Mouse (Mus musculus) ES-E14 (cell line): ENCODE results near the gene Nfic. TPM values are rescaled to one million over a fixed set of nuclear protein-coding genes. Genes with fewer than 3 reads are reported as not detected.
A peak's percentile ranks its signal among the peaks of the same experiment; 100 is the strongest.

Experiments used
- DNase-seq: peaks from one replicate; pipeline ENCODE4 v3.0.0-alpha.2; 2013; ENCODE audit warnings: low read depth, low spot score
- H3K27ac ChIP-seq: 2 replicates; pipeline ENCODE4 v1.5.1; 2012; ENCODE audit warnings: low read depth, mild to moderate bottlenecking, low read length, moderate library complexity, mixed read lengths; ENCODE audit not compliant: poor library complexity, insufficient read depth, severe bottlenecking
- H3K36me3 ChIP-seq: 2 replicates; pipeline ENCODE4 v1.6.1; 2012; ENCODE audit warnings: mild to moderate bottlenecking, low read length, moderate library complexity, mixed read lengths; ENCODE audit not compliant: control insufficient read depth, poor library complexity, insufficient read depth, severe bottlenecking
- H3K4me1 ChIP-seq, 2 experiments: fragments of 150-350 bp in 1 of 2; sonication (generic) in 1 of 2; 2 replicates each; pipeline ENCODE4 v1.6.1; 2012; ENCODE audit warnings: low read length in 2 of 2, mild to moderate bottlenecking in 1 of 2, mixed read lengths in 1 of 2; ENCODE audit not compliant: control insufficient read depth in 2 of 2, insufficient read depth in 2 of 2, poor library complexity in 1 of 2
- H3K4me3 ChIP-seq, 2 experiments: fragments of 150-350 bp in 1 of 2; sonication (generic) in 1 of 2; 2 replicates each; pipeline ENCODE4 v1.5.1; 2012; ENCODE audit warnings: low read length in 2 of 2, low read depth in 1 of 2, mild to moderate bottlenecking in 1 of 2, mixed read lengths in 1 of 2; ENCODE audit not compliant: insufficient read depth in 1 of 2, poor library complexity in 1 of 2, severe bottlenecking in 1 of 2
- H3K9ac ChIP-seq: 2 replicates; pipeline ENCODE4 v1.6.1; 2012; ENCODE audit warnings: low read depth, mild to moderate bottlenecking, low read length, mixed read lengths; ENCODE audit not compliant: poor library complexity, insufficient read depth, severe bottlenecking
- H3K9me3 ChIP-seq: fragments of 150-350 bp; sonication (generic); 2 replicates; pipeline ENCODE4 v1.6.1; 2012; ENCODE audit warnings: low read depth, mild to moderate bottlenecking, low read length; ENCODE audit not compliant: control insufficient read depth, insufficient read depth
- CHD2 ChIP-seq: IDR thresholded peaks from 2 replicates; pipeline ENCODE4 v1.6.1; 2014; ENCODE audit warnings: mild to moderate bottlenecking, low read depth, low read length, inconsistent platforms
- HCFC1 ChIP-seq: IDR thresholded peaks from 2 replicates; pipeline ENCODE4 v1.6.1; 2012; ENCODE audit warnings: low read length, inconsistent platforms, borderline replicate concordance; ENCODE audit not compliant: insufficient read depth
- MAFK ChIP-seq: IDR thresholded peaks from 2 replicates; pipeline ENCODE4 v1.6.1; 2014; ENCODE audit warnings: mild to moderate bottlenecking, low read depth, low read length, inconsistent platforms; ENCODE audit not compliant: insufficient read depth
- ZC3H11A ChIP-seq: IDR thresholded peaks from 2 replicates; pipeline ENCODE4 v1.6.1; 2012; ENCODE audit warnings: low read depth, mild to moderate bottlenecking, inconsistent platforms, low read length, borderline replicate concordance
- ZNF384 ChIP-seq: IDR thresholded peaks from 2 replicates; pipeline ENCODE4 v1.6.1; 2012; ENCODE audit warnings: low read depth, low read length, inconsistent platforms
- in situ Hi-C, 2 experiments: fragments of 600-800 bp; cut with MboI; formaldehyde crosslinking; loops; one replicate each; pipeline ENCODE4 v1.15.1; 2025; ENCODE audit warnings: low sequenced_read_pairs in 2 of 2, inconsistent platforms in 1 of 2; ENCODE audit not compliant: unreplicated experiment in 2 of 2
- total RNA-seq: library from RNA; depleted of rRNA; stranded (reverse); fragments of 300-350 nt; gene quantifications from 2 replicates; pipeline ENCODE4 v1.2.3, GENCODE M21; 2012

The Nfic gene
- total RNA-seq, 1 experiment: 4.9 TPM

- TF ChIP-seq ZC3H11A (no peak), CHD2 (no peak), ZNF384 (peak; percentile 24; the same call in 1 of the 2 replicates), MAFK (0 out of 2 replicates have a peak, but pooled peaks have one; percentile 23), HCFC1 (peak; percentile 39; the same call in 1 of the 2 replicates)
- H3K4me1 ChIP-seq: peaks cover 8 to 54% of the 10 kb centered on the region in 2 experiments; a peak in 3 of 4 replicates
- in situ Hi-C loops: no loop called here
- peak overlapping the region; percentile 70 for H3K9ac ChIP-seq
- no peaks in the 10 kb centered on the region for H3K9me3 ChIP-seq
- DNase-seq: no peak
- H3K36me3 ChIP-seq: peaks cover 10% of the 10 kb centered on the region; the same call in 1 of the 2 replicates
- H3K27ac ChIP-seq: peak overlapping the region; percentile 80
- H3K4me3 ChIP-seq: peak overlapping the region in 1 of 2 experiments; percentile 47; a peak in 2 of 4 replicates
Measured at GRCm38 (mm10) chr10:81401205-81401520, 54.3 kb downstream of the Nfic start.

GRCm38 (mm10) chr10:81400371-81401204 lies 54.8 kb downstream of the Nfic start:
- H3K4me1 ChIP-seq: peaks cover 8 to 56% of the 10 kb centered on the region in 2 experiments; a peak in 3 of 4 replicates
- no peaks in the 10 kb centered on the region for H3K9me3 ChIP-seq
- H3K4me3 ChIP-seq: peak overlapping the region; percentile 47 to 51; a peak in 3 of 4 replicates
- in situ Hi-C loops: no loop called here
- H3K27ac ChIP-seq: peak overlapping the region; percentile 22; the same call in 1 of the 2 replicates
- no peak for TF ChIP-seq MAFK
- no peak for TF ChIP-seq ZNF384
- no peak for TF ChIP-seq ZC3H11A
- no peak for TF ChIP-seq CHD2
- TF ChIP-seq HCFC1: no peak
- H3K9ac ChIP-seq: peak overlapping the region; percentile 70
- no peak for DNase-seq
- H3K36me3 ChIP-seq: peaks cover 10% of the 10 kb centered on the region; the same call in 1 of the 2 replicates

- no peaks in the 10 kb centered on the region for H3K9me3 ChIP-seq
- H3K4me3 ChIP-seq: peak overlapping the region; percentile 47 to 51; a peak in 3 of 4 replicates
- TF ChIP-seq HCFC1 (no peak), CHD2 (no peak), MAFK (no peak), ZC3H11A (no peak), ZNF384 (no peak)
- H3K27ac ChIP-seq: no peak overlapping the region
- in situ Hi-C loops: loop anchor here in 1 of 2 experiments (5.0 kb wide), 1 partner anchor 52 kb away; no protein-coding TSS in a partner anchor
- peak overlapping the region; percentile 33; the same call in 1 of the 2 replicates for H3K9ac ChIP-seq
- no peak for DNase-seq
- peaks cover 8 to 55% of the 10 kb centered on the region in 2 experiments; a peak in 3 of 4 replicates for H3K4me1 ChIP-seq
- H3K36me3 ChIP-seq: peaks cover 9% of the 10 kb centered on the region; the same call in 1 of the 2 replicates
Measured at GRCm38 (mm10) chr10:81399798-81400308, 55.6 kb downstream of the Nfic start.

- no peak overlapping the region for H3K9ac ChIP-seq
- peak overlapping the region in 1 of 2 experiments; percentile 47; a peak in 1 of 4 replicates for H3K4me3 ChIP-seq
- no peak for DNase-seq
- in situ Hi-C loops: loop anchor here in 1 of 2 experiments (5.0 kb wide), 1 partner anchor 53 kb away; no protein-coding TSS in a partner anchor
- H3K36me3 ChIP-seq: peaks cover 4% of the 10 kb centered on the region; the same call in 1 of the 2 replicates
- no peaks in the 10 kb centered on the region for H3K9me3 ChIP-seq
- peaks cover 8 to 50% of the 10 kb centered on the region in 2 experiments; a peak in 3 of 4 replicates for H3K4me1 ChIP-seq
- H3K27ac ChIP-seq: no peak overlapping the region
- TF ChIP-seq ZC3H11A (no peak), HCFC1 (no peak), MAFK (no peak), CHD2 (no peak), ZNF384 (no peak)
Measured at GRCm38 (mm10) chr10:81399296-81399695, 56.1 kb downstream of the Nfic start.
